Mouse (Mus musculus) cerebellum, adult 2 months (tissue): Measurements from ENCODE around the gene Mycn. TPM values are rescaled to one million over a fixed set of nuclear protein-coding genes. Genes with fewer than 3 reads are reported as not detected.

Experiments
- DNase-seq, 2 experiments: peaks; one replicate each; pipeline ENCODE4 v3.0.0; 2021
- H3K27ac ChIP-seq: fragments of 200-500 bp; 2 replicates; pipeline ENCODE4 v1.5.1; 2012; ENCODE audit warnings: low read length, control low read depth, inconsistent platforms; ENCODE audit not compliant: insufficient read depth
- H3K27me3 ChIP-seq: fragments of 200-500 bp; 2 replicates; pipeline ENCODE4 v1.6.1; 2012; ENCODE audit warnings: inconsistent platforms, mild to moderate bottlenecking, low read length, moderate library complexity; ENCODE audit not compliant: control insufficient read depth, insufficient read depth
- H3K4me1 ChIP-seq: fragments of 200-500 bp; 2 replicates; pipeline ENCODE4 v1.6.1; 2011; ENCODE audit warnings: low read length; ENCODE audit not compliant: control insufficient read depth, insufficient read depth
- H3K4me3 ChIP-seq: fragments of 200-500 bp; replicated peaks from 2 replicates; pipeline ENCODE3; 2011; ENCODE audit warnings: mild to moderate bottlenecking, low read depth, low read length, control low read depth; ENCODE audit not compliant: insufficient read depth
- CTCF ChIP-seq: fragments of 200-500 bp; IDR thresholded peaks from 2 replicates; pipeline ENCODE4 v1.5.1; 2011; ENCODE audit warnings: low read depth, mild to moderate bottlenecking, control low read depth, low read length, moderate library complexity, borderline replicate concordance; ENCODE audit not compliant: insufficient read depth
- POLR2A ChIP-seq: fragments of 200-500 bp; IDR thresholded peaks from 2 replicates; pipeline ENCODE4 v1.6.1; 2011; ENCODE audit warnings: low read length, control low read depth, borderline replicate concordance; ENCODE audit not compliant: insufficient read depth
- WGBS: fragments of 180-500 bp; shearing (Covaris S2); methylation state at CpG from one replicate; pipeline ENCODE4 v1.1.7; 2018; 5-methylcytosine and 5-hydroxymethylcytosine counted together
- polyA plus RNA-seq: library from polyadenylated mRNA; depleted of rRNA; stranded (reverse); fragments of >200 nt; gene quantifications from 2 replicates; pipeline ENCODE4 v1.2.3, GENCODE M21; 2012

Mycn gene
- polyA plus RNA-seq, 1 experiment: 4.2 TPM

DNA sequence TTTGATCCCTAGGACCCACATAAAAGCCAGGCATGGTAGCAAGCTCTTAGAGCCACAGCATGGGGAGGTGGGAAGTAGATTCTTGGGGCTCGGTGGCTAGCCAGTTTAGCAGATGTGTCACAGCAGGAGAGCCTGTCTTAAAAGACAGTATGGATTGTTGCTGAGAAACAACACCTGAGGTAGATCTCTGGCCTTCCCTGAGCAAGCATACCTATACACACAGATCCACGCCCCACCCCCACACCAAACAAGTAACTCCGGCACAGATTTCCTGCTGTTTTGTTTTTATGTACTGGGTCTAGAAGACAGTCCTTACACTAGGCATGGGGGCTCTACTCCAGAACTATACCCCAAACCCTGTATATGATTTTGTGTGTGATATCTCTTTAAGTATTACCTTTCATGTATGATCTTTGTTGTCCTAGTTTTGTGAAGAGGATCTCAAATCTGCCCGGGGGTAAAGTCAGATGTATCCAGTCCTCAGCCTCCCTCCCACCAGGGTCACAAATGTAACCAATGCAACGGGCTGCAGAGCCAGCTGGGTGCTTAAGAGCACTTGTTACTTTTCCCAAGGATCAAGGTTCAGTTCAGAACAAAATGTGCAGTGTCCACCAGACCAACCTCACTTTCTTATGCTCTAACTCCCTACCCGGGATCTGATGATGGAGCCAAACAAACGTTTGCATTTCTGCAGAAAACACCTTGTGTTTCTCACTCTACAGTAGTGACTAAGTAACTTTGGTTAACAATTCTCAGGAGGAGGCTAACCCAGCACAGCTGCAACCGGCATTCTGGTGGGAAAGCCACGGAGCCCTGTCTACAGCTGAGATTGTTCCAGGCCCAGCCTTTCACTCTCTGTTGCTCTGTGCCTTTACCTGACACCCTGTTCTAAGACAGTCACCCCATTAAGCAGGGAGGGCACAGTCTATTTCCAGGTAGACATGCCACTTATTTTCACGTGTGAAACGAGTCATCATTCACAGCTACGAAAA is 21.3 kb downstream of the Mycn start:
- 56% methylated on average over 12 of the region's 12 CpGs for WGBS
- no peak for DNase-seq

DNA sequence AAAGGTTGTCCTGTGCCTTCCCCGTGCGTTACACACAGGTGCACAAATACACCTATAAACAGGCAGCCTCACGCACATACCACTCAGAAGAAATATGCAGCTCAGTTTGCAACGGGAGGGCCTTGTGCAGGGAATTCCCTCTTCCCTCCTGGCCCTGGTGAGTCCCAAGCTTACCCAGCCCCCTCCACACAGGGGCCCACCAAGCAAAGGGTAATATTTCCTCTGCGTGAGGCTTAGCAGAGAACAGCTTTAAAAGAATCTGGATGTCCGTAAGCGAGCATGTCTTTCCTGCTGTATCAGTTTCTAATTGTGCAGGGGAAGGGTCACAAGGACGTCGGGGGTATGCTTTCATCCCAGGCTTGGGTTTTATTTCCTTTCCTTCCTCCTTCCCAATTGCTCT is 25.4 kb downstream of the Mycn start:
- Histone ChIP-seq H3K4me1 (no peaks in the 10 kb centered on the region), H3K27ac (no peak overlapping the region), H3K4me3 (no peak overlapping the region), H3K27me3 (no peaks in the 10 kb centered on the region)
- DNase-seq: no peak
- TF ChIP-seq POLR2A (no peak), CTCF (no peak)
- 81% methylated on average over 9 of the region's 9 CpGs for WGBS

More for the DNA sequence above, 21.3 kb downstream of the Mycn start:
- Histone ChIP-seq H3K4me3 (no peak overlapping the region), H3K4me1 (no peaks in the 10 kb centered on the region), H3K27me3 (no peaks in the 10 kb centered on the region), H3K27ac (no peak overlapping the region)
- TF ChIP-seq POLR2A (no peak), CTCF (no peak)

DNA sequence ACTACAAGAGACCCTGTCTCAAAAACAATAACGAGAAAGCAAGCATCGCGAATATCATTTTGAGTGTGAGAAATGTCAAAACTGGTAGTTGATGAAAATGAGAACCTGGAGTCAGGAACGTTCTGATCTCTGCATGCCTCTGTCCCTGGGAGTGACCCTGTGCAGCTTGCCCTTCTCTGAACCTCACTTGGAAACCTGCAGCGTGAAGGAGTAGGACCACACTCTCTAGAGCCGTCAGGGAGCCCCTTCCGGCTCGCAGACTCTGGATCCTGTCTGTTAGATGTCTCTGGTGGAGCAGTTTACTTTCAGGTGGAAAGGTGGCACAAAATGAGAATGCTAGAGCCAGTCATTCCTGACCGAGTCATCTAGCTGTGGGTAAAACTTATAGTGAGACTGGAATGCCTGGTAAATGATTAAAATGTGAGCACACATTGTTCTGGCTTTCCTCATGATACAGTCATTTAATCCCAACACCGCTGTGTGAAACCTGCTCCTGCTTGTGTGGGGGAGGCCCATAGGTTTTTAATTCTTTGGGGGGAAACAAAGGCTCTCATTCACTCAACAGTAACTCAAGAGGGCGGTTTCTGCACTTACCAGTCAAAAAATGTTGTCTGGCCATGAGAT is 31.2 kb downstream of the Mycn start:
- Histone ChIP-seq H3K4me3 (no peak overlapping the region), H3K27ac (no peak overlapping the region), H3K27me3 (no peaks in the 10 kb centered on the region), H3K4me1 (no peaks in the 10 kb centered on the region)
- no peak for DNase-seq
- no peak for TF ChIP-seq CTCF
- no peak for TF ChIP-seq POLR2A
- WGBS: 92% methylated on average over 11 of the region's 11 CpGs

DNA sequence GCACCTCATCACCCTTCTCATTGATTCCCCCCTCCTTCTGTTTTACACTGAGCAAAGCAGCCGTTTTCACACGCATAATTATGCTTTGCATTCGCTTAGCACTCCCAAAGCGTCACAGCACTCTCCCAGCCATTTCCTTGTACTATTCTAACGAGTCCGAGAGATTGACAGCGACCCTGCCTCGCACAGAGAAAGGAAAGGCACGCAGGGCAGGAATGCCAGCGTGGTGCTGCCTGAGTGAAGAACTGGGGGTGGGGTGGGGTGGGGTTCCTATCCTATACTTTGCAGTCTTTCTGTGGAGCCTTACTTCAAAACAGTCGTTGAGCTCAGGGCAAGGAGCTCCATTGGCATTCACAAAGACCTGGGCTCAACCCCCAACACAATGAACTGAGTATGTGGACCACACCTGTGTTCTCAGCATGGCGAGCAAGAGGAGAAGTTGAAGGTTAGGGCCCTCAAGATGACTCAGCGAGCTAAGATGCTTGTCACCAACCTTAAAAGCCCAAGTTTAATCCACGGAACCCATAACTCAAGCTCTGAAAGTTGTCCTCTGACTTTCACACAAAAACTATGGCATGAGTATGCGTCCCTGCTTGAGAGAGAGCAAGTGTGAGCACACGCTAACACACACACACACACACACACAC is 32.0 kb downstream of the Mycn start:
- no peak overlapping the region for H3K27ac ChIP-seq
- 65% methylated on average over 16 of the region's 16 CpGs for WGBS
- peaks cover 6% of the 10 kb centered on the region for H3K4me1 ChIP-seq
- no peak for DNase-seq
- no peak for TF ChIP-seq CTCF
- no peak for TF ChIP-seq POLR2A
- no peaks in the 10 kb centered on the region for H3K27me3 ChIP-seq
- no peak overlapping the region for H3K4me3 ChIP-seq

DNA sequence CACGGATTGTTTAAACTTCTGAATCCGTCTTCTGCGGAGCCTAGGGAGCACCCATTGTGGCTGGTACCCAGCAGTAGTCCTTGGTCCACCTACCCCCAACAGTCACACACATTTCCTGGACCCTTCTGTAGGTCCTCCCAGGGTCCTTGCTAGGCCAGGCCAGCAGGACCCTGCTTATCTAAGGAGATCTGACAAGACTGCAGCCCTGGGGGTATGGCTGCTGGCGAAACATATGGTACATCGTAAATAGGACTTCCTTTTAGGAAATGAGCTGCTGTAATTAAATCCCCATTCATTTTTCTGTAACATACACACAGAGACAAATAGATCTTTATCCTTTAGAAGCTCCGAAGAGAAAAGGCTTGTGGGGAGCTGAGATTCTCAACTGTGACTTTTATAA is 34.9 kb downstream of the Mycn start:
- DNase-seq: no peak
- no peak overlapping the region for H3K4me3 ChIP-seq
- H3K4me1 ChIP-seq: peaks cover 9% of the 10 kb centered on the region
- TF ChIP-seq POLR2A (no peak), CTCF (no peak)
- no peak overlapping the region for H3K27ac ChIP-seq
- WGBS: 75% methylated on average over 6 of the region's 6 CpGs
- no peaks in the 10 kb centered on the region for H3K27me3 ChIP-seq

DNA sequence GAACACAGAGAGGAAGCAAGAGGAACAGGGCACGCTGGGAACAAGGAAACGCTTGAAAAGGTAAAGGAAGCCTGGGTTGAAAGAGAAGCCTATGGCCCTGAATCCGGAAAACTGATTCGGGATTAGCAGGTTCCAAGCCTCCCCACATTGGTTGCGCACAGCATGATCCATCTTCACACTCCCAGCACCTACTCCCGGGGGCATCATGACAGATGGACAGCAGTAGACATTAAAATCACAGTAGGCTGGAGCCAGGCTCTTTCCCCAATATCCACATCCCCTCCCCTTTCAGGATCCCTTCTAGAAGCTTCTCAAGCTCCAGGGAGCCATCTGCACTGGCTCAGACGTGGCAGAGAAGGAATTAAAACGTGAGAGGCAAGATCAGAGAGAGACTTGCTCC is 35.4 kb downstream of the Mycn start:
- WGBS: 66% methylated on average over 8 of the region's 8 CpGs
- H3K4me1 ChIP-seq: peaks cover 9% of the 10 kb centered on the region
- no peaks in the 10 kb centered on the region for H3K27me3 ChIP-seq
- TF ChIP-seq CTCF: no peak
- TF ChIP-seq POLR2A: no peak
- H3K27ac ChIP-seq: no peak overlapping the region
- no peak overlapping the region for H3K4me3 ChIP-seq
- DNase-seq: no peak

DNA sequence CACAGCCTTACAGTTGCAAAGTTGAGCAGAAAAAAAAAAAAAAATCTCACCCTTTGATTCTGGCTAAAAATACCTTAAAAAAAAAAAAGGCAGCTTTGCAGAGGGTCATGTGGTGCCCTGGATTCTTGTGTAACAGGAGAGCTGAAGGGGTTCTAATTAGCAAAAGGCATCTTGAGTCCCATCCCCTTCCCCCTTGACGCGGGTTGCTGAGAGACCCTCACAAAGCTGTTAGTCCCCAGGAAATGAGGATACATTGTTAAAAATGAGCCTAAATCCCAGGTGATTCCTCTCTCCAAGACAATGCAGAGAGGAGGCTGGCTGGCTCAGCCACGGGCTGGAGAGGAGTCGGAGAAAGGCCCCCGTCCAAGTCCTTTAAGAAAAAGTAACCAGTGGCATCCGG is 36.6 kb downstream of the Mycn start:
- peak; percentile 14 to 28 for DNase-seq
- Histone ChIP-seq H3K27ac (no peak overlapping the region), H3K4me3 (no peak overlapping the region), H3K4me1 (peaks cover 9% of the 10 kb centered on the region), H3K27me3 (no peaks in the 10 kb centered on the region)
- WGBS: 28% methylated on average over 6 of the region's 6 CpGs
- no peak for TF ChIP-seq CTCF
- no peak for TF ChIP-seq POLR2A

DNA sequence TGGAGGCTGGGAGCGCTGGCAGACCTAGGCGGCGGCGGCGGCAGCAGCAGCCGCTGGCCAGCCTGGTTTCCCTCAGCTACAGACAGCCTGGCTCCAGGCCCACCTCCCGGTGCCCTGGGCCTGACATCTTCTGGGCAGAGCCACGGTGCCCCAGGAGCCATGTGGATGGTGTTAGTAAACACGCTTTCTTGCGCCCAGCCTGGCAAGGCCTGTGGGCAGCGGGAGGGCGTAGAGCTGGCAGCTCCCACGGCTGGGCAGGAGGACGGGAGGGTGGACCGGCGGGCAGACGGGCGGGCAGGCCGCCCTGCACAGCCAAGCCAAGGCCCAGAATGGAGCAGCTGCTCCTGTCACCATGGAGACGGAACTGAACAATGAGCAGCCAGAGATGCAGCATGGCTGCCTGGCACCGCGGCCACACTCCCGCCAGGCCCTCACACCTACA is 37.2 kb downstream of the Mycn start:
- WGBS: under 1% methylated on average over 23 of the region's 23 CpGs
- H3K4me1 ChIP-seq: peaks cover 9% of the 10 kb centered on the region
- no peak for TF ChIP-seq CTCF
- TF ChIP-seq POLR2A: no peak
- no peak overlapping the region for H3K27ac ChIP-seq
- peak; percentile 95 to 98 for DNase-seq
- H3K27me3 ChIP-seq: no peaks in the 10 kb centered on the region
- H3K4me3 ChIP-seq: no peak overlapping the region
